Mouse (Mus musculus): Measurements from ENCODE around the gene Atp6v0a4. TPM values are rescaled to one million over a fixed set of nuclear protein-coding genes. Genes with fewer than 3 reads are reported as not detected.
A peak's percentile ranks its signal among the peaks of the same experiment; 100 is the strongest.

The Atp6v0a4 gene
- polyA plus RNA-seq, 1 experiment: 0.01 TPM

DNA sequence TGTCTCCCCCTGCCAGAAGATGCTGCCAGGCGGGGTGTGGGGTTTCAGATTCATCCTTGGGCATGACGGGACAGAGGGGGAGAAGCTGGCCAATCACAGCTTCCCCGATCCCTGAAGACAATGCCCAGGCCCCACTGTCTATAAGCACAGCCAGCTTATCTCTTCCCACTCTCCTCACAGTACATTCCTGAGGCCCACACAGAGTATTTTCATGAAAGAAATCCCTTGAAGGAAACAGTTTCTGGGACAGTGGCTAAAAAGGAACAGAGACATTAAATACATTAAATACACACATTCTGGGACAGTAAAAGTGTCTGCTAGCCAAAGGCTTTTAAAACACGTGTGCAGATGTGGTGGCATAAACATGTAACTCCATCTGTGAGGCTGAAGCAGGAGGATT, 44.0 kb downstream of the Atp6v0a4 start:
- no peak overlapping the region for H3K4me2 ChIP-seq (ENCODE audit: low read depth)
- no peaks in the 10 kb centered on the region for H3K79me2 ChIP-seq (ENCODE audit: control insufficient read depth, insufficient read depth)
- no peaks in the 10 kb centered on the region for H3K36me3 ChIP-seq (ENCODE audit: control insufficient read depth, insufficient read depth)
- no peak overlapping the region for H3K4me3 ChIP-seq
- TF ChIP-seq SRF (IDR thresholded peaks at IDR 0.05; ENCODE audit: control insufficient read depth, insufficient read length, low read depth) (no peak), REST (IDR thresholded peaks at IDR 0.05; ENCODE audit: insufficient read depth, insufficient read length) (no peak), USF1 (IDR thresholded peaks at IDR 0.05; ENCODE audit: low read depth) (no peak), POLR2AphosphoS2 (IDR thresholded peaks at IDR 0.05; ENCODE audit: insufficient read length, low read depth) (no peak), TCF3 (IDR thresholded peaks at IDR 0.05; ENCODE audit: insufficient read length, low read depth) (no peak), MAX (IDR thresholded peaks at IDR 0.05; ENCODE audit: low read depth) (no peak), TCF12 (IDR thresholded peaks at IDR 0.05; ENCODE audit: insufficient read depth, poor library complexity, severe bottlenecking) (no peak), MYOG (IDR thresholded peaks at IDR 0.05; ENCODE audit: control insufficient read depth in 1 of 3, insufficient read depth in 1 of 3, insufficient read length in 2 of 3, low read depth in 2 of 3) (no peak), CEBPB (IDR thresholded peaks at IDR 0.05; ENCODE audit: insufficient read depth, poor library complexity, severe bottlenecking) (no peak)
- H3K27me3 ChIP-seq (ENCODE audit: control insufficient read depth, insufficient read depth, insufficient read length): no peaks in the 10 kb centered on the region
- no peak overlapping the region for H3ac ChIP-seq (ENCODE audit: control insufficient read depth, insufficient read length)

- H3K36me3 ChIP-seq (ENCODE audit: control insufficient read depth, insufficient read depth): no peaks in the 10 kb centered on the region
- no peaks in the 10 kb centered on the region for H3K79me2 ChIP-seq (ENCODE audit: control insufficient read depth, insufficient read depth)
- H3K27me3 ChIP-seq (ENCODE audit: control insufficient read depth, insufficient read depth, insufficient read length): no peaks in the 10 kb centered on the region
- H3ac ChIP-seq (ENCODE audit: control insufficient read depth, insufficient read length): no peak overlapping the region
- TF ChIP-seq MYOD1 (IDR thresholded peaks at IDR 0.05; ENCODE audit: control insufficient read depth in 1 of 3, insufficient read length in 2 of 3, low read depth in 2 of 3) (no peak), MAX (IDR thresholded peaks at IDR 0.05; ENCODE audit: low read depth) (no peak)
- H3K4me3 ChIP-seq: no peak overlapping the region
- no peak overlapping the region for H3K4me2 ChIP-seq (ENCODE audit: low read depth)
Measured at GRCm38 (mm10) chr6:38073592-38073991, 50.8 kb downstream of the Atp6v0a4 start.

DNA sequence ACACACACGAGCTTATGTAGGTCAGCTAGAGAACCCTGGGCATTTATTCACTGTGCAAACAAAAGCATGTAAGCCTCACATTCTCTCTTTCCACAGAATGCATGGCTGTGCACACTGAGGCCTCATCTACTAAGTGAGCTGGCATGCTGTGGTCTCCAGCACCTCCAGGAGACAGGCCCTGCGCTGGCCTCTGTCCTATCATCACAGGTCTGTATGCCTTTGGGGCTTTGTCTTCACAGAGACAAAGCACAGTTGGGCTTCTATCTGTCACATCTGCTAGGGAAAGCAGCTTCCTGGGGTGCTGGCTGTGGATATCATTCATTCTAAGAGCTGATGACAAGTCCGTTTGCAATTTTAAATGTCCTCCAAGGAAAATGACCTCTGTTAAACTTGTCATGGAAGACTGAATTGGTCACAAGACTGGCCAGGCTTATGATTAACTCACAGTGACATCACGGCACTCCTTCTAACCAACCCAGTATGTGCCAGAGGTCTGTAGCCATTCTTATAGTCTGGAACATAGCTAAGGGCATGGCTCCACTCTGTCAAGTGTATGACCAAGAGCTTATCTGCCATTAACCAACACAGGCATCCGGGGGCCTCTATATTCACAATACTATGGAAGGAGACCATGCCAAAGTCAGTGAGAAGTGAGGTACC, 52.1 kb downstream of the Atp6v0a4 start:
- Histone ChIP-seq H3K36me3 (ENCODE audit: control insufficient read depth, insufficient read depth) (no peaks in the 10 kb centered on the region), H3K27me3 (ENCODE audit: control insufficient read depth, insufficient read depth, insufficient read length) (no peaks in the 10 kb centered on the region)
- TF ChIP-seq POLR2A (IDR thresholded peaks at IDR 0.05; ENCODE audit: insufficient read length, low read depth) (no peak), REST (IDR thresholded peaks at IDR 0.05; ENCODE audit: insufficient read depth, insufficient read length) (no peak), TCF3 (IDR thresholded peaks at IDR 0.05; ENCODE audit: insufficient read length, low read depth) (no peak), MYOG (IDR thresholded peaks at IDR 0.05; ENCODE audit: control insufficient read depth in 1 of 3, insufficient read depth in 1 of 3, insufficient read length in 2 of 3, low read depth in 2 of 3) (no peak), CEBPB (IDR thresholded peaks at IDR 0.05; ENCODE audit: insufficient read depth, poor library complexity, severe bottlenecking) (no peak), TCF12 (IDR thresholded peaks at IDR 0.05; ENCODE audit: insufficient read depth, poor library complexity, severe bottlenecking) (no peak), SRF (IDR thresholded peaks at IDR 0.05; ENCODE audit: control insufficient read depth, insufficient read length, low read depth) (no peak)

DNA sequence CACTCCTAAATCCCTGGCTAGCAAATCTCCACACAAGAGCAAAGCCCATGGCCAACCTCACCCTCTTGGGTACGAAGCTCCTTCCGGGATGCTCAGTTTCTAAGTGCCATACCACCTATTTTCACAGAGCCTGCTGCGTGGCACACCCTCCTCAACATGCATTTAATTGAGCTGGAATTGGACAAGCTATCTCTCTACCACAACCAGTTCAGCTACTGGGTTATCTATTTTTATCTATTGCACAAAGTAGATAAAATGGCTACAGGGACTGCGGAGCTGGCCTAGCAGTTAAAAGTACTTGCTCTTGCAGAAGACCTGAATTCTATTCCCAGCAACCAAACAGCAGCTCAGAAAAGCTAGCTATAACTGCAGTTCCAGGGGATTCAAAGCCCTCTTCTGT, 53.1 kb downstream of the Atp6v0a4 start:
- Histone ChIP-seq H3ac (ENCODE audit: control insufficient read depth, insufficient read length) (no peak overlapping the region), H3K4me3 (no peak overlapping the region), H3K36me3 (ENCODE audit: control insufficient read depth, insufficient read depth) (no peaks in the 10 kb centered on the region), H3K4me2 (ENCODE audit: low read depth) (no peak overlapping the region), H3K79me2 (ENCODE audit: control insufficient read depth, insufficient read depth) (no peaks in the 10 kb centered on the region), H3K27me3 (ENCODE audit: control insufficient read depth, insufficient read depth, insufficient read length) (no peaks in the 10 kb centered on the region)
- TF ChIP-seq REST (IDR thresholded peaks at IDR 0.05; ENCODE audit: insufficient read depth, insufficient read length): no peak
- no peak for TF ChIP-seq POLR2AphosphoS2 (IDR thresholded peaks at IDR 0.05; ENCODE audit: insufficient read length, low read depth)
- no peak for TF ChIP-seq POLR2A (IDR thresholded peaks at IDR 0.05; ENCODE audit: insufficient read length, low read depth)
- no peak for TF ChIP-seq TCF3 (IDR thresholded peaks at IDR 0.05; ENCODE audit: insufficient read length, low read depth)
- TF ChIP-seq E2F4 (IDR thresholded peaks at IDR 0.05; ENCODE audit: insufficient read depth): no peak
- no peak for TF ChIP-seq CEBPB (IDR thresholded peaks at IDR 0.05; ENCODE audit: insufficient read depth, poor library complexity, severe bottlenecking)

More for the DNA sequence above, 52.1 kb downstream of the Atp6v0a4 start:
- no peak overlapping the region for H3K4me2 ChIP-seq (ENCODE audit: low read depth)
- no peak overlapping the region for H3K4me3 ChIP-seq
- H3ac ChIP-seq (ENCODE audit: control insufficient read depth, insufficient read length): no peak overlapping the region
- no peaks in the 10 kb centered on the region for H3K79me2 ChIP-seq (ENCODE audit: control insufficient read depth, insufficient read depth)

GRCm38 (mm10) chr6:38066215-38066614, 58.2 kb downstream of the Atp6v0a4 start:
- H3ac ChIP-seq (ENCODE audit: control insufficient read depth, insufficient read length): no peak overlapping the region
- H3K79me2 ChIP-seq (ENCODE audit: control insufficient read depth, insufficient read depth): no peaks in the 10 kb centered on the region
- H3K36me3 ChIP-seq (ENCODE audit: control insufficient read depth, insufficient read depth): no peaks in the 10 kb centered on the region
- H3K4me2 ChIP-seq (ENCODE audit: low read depth): peak overlapping the region; percentile 34
- H3K4me3 ChIP-seq: no peak overlapping the region
- no peak for TF ChIP-seq SRF (IDR thresholded peaks at IDR 0.05; ENCODE audit: control insufficient read depth, insufficient read length, low read depth)
- no peak for TF ChIP-seq USF1 (IDR thresholded peaks at IDR 0.05; ENCODE audit: low read depth)
- no peak for TF ChIP-seq REST (IDR thresholded peaks at IDR 0.05; ENCODE audit: insufficient read depth, insufficient read length)
- no peak for TF ChIP-seq TCF3 (IDR thresholded peaks at IDR 0.05; ENCODE audit: insufficient read length, low read depth)
- TF ChIP-seq POLR2AphosphoS2 (IDR thresholded peaks at IDR 0.05; ENCODE audit: insufficient read length, low read depth): no peak
- TF ChIP-seq MAX (IDR thresholded peaks at IDR 0.05; ENCODE audit: low read depth): no peak
- TF ChIP-seq POLR2A (IDR thresholded peaks at IDR 0.05; ENCODE audit: insufficient read length, low read depth): no peak
- no peak for TF ChIP-seq MYOD1 (IDR thresholded peaks at IDR 0.05; ENCODE audit: control insufficient read depth in 1 of 3, insufficient read length in 2 of 3, low read depth in 2 of 3)
- TF ChIP-seq CEBPB (IDR thresholded peaks at IDR 0.05; ENCODE audit: insufficient read depth, poor library complexity, severe bottlenecking): no peak
- no peak for TF ChIP-seq MYOG (IDR thresholded peaks at IDR 0.05; ENCODE audit: control insufficient read depth in 1 of 3, insufficient read depth in 1 of 3, insufficient read length in 2 of 3, low read depth in 2 of 3)
- no peak for TF ChIP-seq TCF12 (IDR thresholded peaks at IDR 0.05; ENCODE audit: insufficient read depth, poor library complexity, severe bottlenecking)
- no peak for TF ChIP-seq E2F4 (IDR thresholded peaks at IDR 0.05; ENCODE audit: insufficient read depth)
- H3K27me3 ChIP-seq (ENCODE audit: control insufficient read depth, insufficient read depth, insufficient read length): no peaks in the 10 kb centered on the region
